Mouse (Mus musculus) cerebellum, adult 2 months (tissue): ENCODE measurements at regions not wholly inside any gene's neighbourhood (a gene's known extent, or its start where the extent isn't known, plus 50 kb on each side); places are given as distances from the start of the nearest gene placed in this dataset.

ENCODE experiments used
- CTCF ChIP-seq: fragments of 200-500 bp; IDR thresholded peaks from 2 replicates; pipeline ENCODE4 v1.5.1; 2011; ENCODE audit warnings: low read depth, mild to moderate bottlenecking, control low read depth, low read length, moderate library complexity, borderline replicate concordance; ENCODE audit not compliant: insufficient read depth
- POLR2A ChIP-seq: fragments of 200-500 bp; IDR thresholded peaks from 2 replicates; pipeline ENCODE4 v1.6.1; 2011; ENCODE audit warnings: low read length, control low read depth, borderline replicate concordance; ENCODE audit not compliant: insufficient read depth

DNA sequence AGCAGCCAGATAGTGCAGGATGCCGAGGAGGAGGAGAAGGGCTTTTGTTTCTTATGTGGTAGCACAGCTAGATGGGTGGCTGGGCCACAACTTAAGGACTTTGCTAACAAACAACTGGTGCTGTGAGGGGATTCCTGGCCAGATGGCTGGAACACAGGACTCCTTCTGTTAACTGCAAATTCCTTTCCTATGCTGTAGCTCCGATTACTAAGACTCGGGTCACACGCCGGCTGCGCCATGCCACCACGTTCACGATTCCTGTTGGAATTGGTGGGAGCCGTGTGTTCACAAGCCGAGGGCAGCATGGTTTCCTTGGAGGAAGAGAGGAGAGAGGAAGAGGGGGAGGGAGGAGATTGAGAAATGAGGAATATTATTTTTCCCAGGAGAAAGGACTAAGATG, 79.9 kb downstream of the Tmx1 start:
- TF ChIP-seq POLR2A (no peak), CTCF (no peak)
